Mouse (Mus musculus) myocyte (in vitro differentiated cells): Measurements from ENCODE around the gene Cd59a. TPM values are rescaled to one million over a fixed set of nuclear protein-coding genes. Genes with fewer than 3 reads are reported as not detected.
"Not testable (repeated sequence)": the region's sequence is repeated elsewhere in the genome, so short reads cannot be mapped to it uniquely, and the experiment has no call there.

Experiments used
- H3K27me3 ChIP-seq: one replicate; pipeline ENCODE4 v1.6.1; 2011; ENCODE audit not compliant: control insufficient read depth, insufficient read depth, insufficient read length
- H3K36me3 ChIP-seq: one replicate; pipeline ENCODE4 v1.6.1; 2011; ENCODE audit not compliant: control insufficient read depth, insufficient read depth
- H3K4me2 ChIP-seq: one replicate; pipeline ENCODE4 v1.6.1; 2011; ENCODE audit warnings: low read depth, control low read depth
- H3K4me3 ChIP-seq: one replicate; pipeline ENCODE4 v1.5.1; 2011; ENCODE audit warnings: mild to moderate bottlenecking, control low read depth, moderate library complexity
- H3K79me2 ChIP-seq: one replicate; pipeline ENCODE4 v1.6.1; 2011; ENCODE audit not compliant: control insufficient read depth, insufficient read depth
- H3ac ChIP-seq: one replicate; pipeline ENCODE4 v1.6.1; 2011; ENCODE audit not compliant: control insufficient read depth, insufficient read length
- CEBPB ChIP-seq: IDR thresholded peaks from 2 replicates; pipeline ENCODE4 v1.6.1; 2011; ENCODE audit warnings: mild to moderate bottlenecking, moderate library complexity; ENCODE audit not compliant: poor library complexity, insufficient read depth, severe bottlenecking
- E2F4 ChIP-seq: IDR thresholded peaks from one replicate; pipeline ENCODE4 v1.6.1; 2011; ENCODE audit warnings: mild to moderate bottlenecking, control low read depth, moderate library complexity; ENCODE audit not compliant: insufficient read depth
- MAX ChIP-seq: IDR thresholded peaks from one replicate; pipeline ENCODE4 v1.6.1; 2011; ENCODE audit warnings: low read depth, mild to moderate bottlenecking, control low read depth
- MYOD1 ChIP-seq, 3 experiments: IDR thresholded peaks; one replicate each; pipeline ENCODE4 v1.6.1; 2011; ENCODE audit warnings: control low read depth in 2 of 3, low read depth in 2 of 3, mild to moderate bottlenecking in 2 of 3, moderate library complexity in 1 of 3; ENCODE audit not compliant: insufficient read length in 2 of 3, control insufficient read depth in 1 of 3
- MYOG ChIP-seq, 3 experiments: IDR thresholded peaks; one replicate each; pipeline ENCODE4 v1.6.1; 2011; ENCODE audit warnings: control low read depth in 2 of 3, low read depth in 2 of 3, mild to moderate bottlenecking in 2 of 3; ENCODE audit not compliant: insufficient read length in 2 of 3, control insufficient read depth in 1 of 3, insufficient read depth in 1 of 3
- POLR2A ChIP-seq: IDR thresholded peaks from one replicate; pipeline ENCODE4 v1.6.1; 2011; ENCODE audit warnings: low read depth, mild to moderate bottlenecking, control low read depth, moderate library complexity; ENCODE audit not compliant: insufficient read length
- POLR2AphosphoS2 ChIP-seq: IDR thresholded peaks from one replicate; pipeline ENCODE4 v1.6.1; 2011; ENCODE audit warnings: low read depth, control low read depth; ENCODE audit not compliant: insufficient read length
- REST ChIP-seq: IDR thresholded peaks from one replicate; pipeline ENCODE4 v1.6.1; 2011; ENCODE audit warnings: mild to moderate bottlenecking, control low read depth, moderate library complexity; ENCODE audit not compliant: insufficient read depth, insufficient read length
- SRF ChIP-seq: IDR thresholded peaks from one replicate; pipeline ENCODE4 v1.6.1; 2011; ENCODE audit warnings: low read depth; ENCODE audit not compliant: control insufficient read depth, insufficient read length
- TCF12 ChIP-seq: IDR thresholded peaks from one replicate; pipeline ENCODE4 v1.6.1; 2011; ENCODE audit warnings: mild to moderate bottlenecking, control low read depth; ENCODE audit not compliant: poor library complexity, insufficient read depth, severe bottlenecking
- TCF3 ChIP-seq: IDR thresholded peaks from one replicate; pipeline ENCODE4 v1.6.1; 2011; ENCODE audit warnings: low read depth, control low read depth; ENCODE audit not compliant: insufficient read length
- USF1 ChIP-seq: IDR thresholded peaks from one replicate; pipeline ENCODE4 v1.6.1; 2011; ENCODE audit warnings: low read depth, mild to moderate bottlenecking, control low read depth, moderate library complexity
- polyA plus RNA-seq: library from polyadenylated mRNA; unstranded; fragments of >200 nt; fragmentation: generic; extraction: Trizol; gene quantifications from one replicate; pipeline ENCODE4 v1.2.1, GENCODE M21; 2012; ENCODE audit warnings: missing spikeins

Gene Cd59a
- polyA plus RNA-seq, 1 experiment, result 12.5 TPM

DNA sequence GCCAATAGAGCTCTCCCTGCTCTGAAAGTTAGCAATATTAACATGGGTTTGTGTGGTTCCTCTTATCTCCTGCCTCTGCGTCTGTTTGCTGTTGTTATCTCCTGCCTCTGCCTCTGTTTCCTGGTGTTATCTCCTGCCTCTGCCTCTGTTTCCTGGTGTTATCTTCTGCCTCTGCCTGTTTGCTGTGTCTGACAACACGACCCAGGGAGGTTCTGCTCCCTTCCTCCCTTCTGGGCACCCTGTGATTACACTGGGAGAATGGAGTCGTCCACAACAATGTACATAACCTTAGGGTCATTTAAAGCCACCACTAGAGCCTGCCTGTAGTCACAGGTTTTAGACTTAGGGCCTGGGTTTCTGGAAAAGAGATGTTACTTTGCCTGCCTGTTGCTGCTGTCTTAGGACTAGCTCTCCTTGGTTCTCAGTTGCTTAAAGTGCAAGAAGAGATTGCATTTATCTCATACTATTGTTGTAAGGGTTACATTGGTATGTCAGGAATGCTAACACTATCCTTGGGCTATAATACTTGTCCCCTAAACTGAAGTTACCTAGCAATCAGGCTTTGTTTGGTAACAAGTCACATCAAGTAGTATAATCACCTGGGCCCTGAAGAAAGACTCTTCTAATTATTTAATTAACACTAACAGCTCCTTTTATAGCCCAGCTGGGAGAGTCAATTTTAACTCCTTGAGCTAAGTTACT, 3.1 kb downstream of the Cd59a start:
- no peaks in the 10 kb centered on the region for H3K36me3 ChIP-seq
- H3ac ChIP-seq, result no peak overlapping the region
- H3K4me3 ChIP-seq, result no peak overlapping the region
- H3K79me2 ChIP-seq, result no peaks in the 10 kb centered on the region
- no peaks in the 10 kb centered on the region for H3K27me3 ChIP-seq
- TF ChIP-seq MYOD1 (IDR thresholded peaks at IDR 0.05; ENCODE audit: control insufficient read depth in 1 of 3, insufficient read length in 2 of 3, low read depth in 2 of 3), result no peak
- H3K4me2 ChIP-seq, result peak overlapping the region; percentile 31

DNA sequence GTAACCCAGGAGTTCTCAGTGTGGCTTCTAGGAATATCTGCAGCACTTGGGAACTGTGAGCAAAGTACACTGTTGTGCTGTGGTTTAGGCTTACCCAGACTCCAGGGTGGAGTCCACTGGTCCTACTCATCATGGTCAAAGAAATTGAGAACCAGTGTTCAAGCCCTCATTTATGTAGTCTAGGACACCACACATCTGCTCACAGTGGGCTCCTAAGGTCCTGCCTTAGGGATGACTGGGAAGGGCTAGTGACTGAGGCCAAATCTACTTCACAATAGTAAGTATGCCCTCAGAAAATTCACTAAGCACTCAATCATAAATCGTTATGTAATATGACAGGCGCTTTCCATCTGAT, 3.6 kb downstream of the Cd59a start:
- H3ac ChIP-seq, result no peak overlapping the region
- H3K36me3 ChIP-seq, result no peaks in the 10 kb centered on the region
- no peak overlapping the region for H3K4me2 ChIP-seq
- no peaks in the 10 kb centered on the region for H3K27me3 ChIP-seq
- H3K79me2 ChIP-seq, result no peaks in the 10 kb centered on the region
- TF ChIP-seq REST (no peak), E2F4 (no peak), MYOD1 (IDR thresholded peaks at IDR 0.05; ENCODE audit: control insufficient read depth in 1 of 3, insufficient read length in 2 of 3, low read depth in 2 of 3) (no peak), TCF12 (no peak), POLR2AphosphoS2 (no peak), MYOG (IDR thresholded peaks at IDR 0.05; ENCODE audit: control insufficient read depth in 1 of 3, insufficient read depth in 1 of 3, insufficient read length in 2 of 3, low read depth in 2 of 3) (no peak), TCF3 (no peak), MAX (no peak), USF1 (no peak), CEBPB (no peak), POLR2A (no peak), SRF (no peak)
- no peak overlapping the region for H3K4me3 ChIP-seq

DNA sequence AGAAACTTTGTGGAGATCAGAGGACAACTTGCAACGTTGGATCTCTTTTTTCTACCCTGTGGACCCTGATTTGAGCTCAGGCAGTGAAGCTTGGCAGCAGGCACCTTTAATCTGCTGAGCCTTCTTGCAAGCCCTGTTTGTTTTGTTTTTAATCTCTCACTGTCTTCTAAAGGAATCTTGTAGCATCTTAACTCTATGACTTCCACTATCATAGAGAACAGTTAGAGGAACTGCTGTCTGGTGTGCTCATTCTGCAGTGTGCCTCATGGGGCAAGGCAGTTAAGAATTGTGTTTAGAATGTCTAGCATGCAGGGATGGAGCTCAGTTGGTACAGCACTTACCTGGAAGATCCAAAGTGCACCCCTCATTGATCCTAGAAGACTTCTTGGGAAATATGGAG, 4.3 kb downstream of the Cd59a start:
- Histone ChIP-seq H3K4me3 (no peak overlapping the region), H3K4me2 (no peak overlapping the region), H3ac (no peak overlapping the region), H3K79me2 (no peaks in the 10 kb centered on the region), H3K36me3 (no peaks in the 10 kb centered on the region), H3K27me3 (no peaks in the 10 kb centered on the region)
- TF ChIP-seq MYOD1 (IDR thresholded peaks at IDR 0.05; ENCODE audit: control insufficient read depth in 1 of 3, insufficient read length in 2 of 3, low read depth in 2 of 3) (no peak), MYOG (IDR thresholded peaks at IDR 0.05; ENCODE audit: control insufficient read depth in 1 of 3, insufficient read depth in 1 of 3, insufficient read length in 2 of 3, low read depth in 2 of 3) (no peak), TCF3 (no peak), TCF12 (no peak), SRF (no peak), CEBPB (no peak), E2F4 (no peak), REST (no peak), POLR2A (no peak), MAX (no peak), POLR2AphosphoS2 (no peak), USF1 (no peak)

DNA sequence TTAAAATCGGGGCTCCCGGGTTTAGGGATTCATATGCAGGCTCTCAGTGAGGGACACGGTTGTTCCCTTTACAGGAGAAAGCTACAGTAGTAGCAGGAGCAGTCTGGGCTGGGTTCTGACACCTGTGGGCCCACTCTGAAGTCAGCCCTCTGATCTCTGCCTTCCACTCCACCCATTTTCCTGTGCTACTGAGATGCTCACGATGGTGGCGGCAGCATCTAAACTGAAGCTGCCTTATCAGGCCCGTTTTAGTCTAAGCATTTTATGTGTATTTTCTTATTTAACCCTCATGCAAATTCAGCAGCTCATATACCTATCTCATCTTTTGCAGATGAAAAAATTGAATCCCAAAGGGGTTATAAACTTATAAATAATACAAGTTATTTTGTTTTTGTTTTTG, 9.2 kb downstream of the Cd59a start:
- no peaks in the 10 kb centered on the region for H3K36me3 ChIP-seq
- H3K27me3 ChIP-seq, result no peaks in the 10 kb centered on the region
- TF ChIP-seq MYOD1 (IDR thresholded peaks at IDR 0.05; ENCODE audit: control insufficient read depth in 1 of 3, insufficient read length in 2 of 3, low read depth in 2 of 3), result no peak
- TF ChIP-seq POLR2A, result no peak
- TF ChIP-seq REST, result no peak
- TF ChIP-seq TCF12, result no peak
- H3ac ChIP-seq, result no peak overlapping the region
- no peak overlapping the region for H3K4me3 ChIP-seq
- no peaks in the 10 kb centered on the region for H3K79me2 ChIP-seq
- no peak overlapping the region for H3K4me2 ChIP-seq

DNA sequence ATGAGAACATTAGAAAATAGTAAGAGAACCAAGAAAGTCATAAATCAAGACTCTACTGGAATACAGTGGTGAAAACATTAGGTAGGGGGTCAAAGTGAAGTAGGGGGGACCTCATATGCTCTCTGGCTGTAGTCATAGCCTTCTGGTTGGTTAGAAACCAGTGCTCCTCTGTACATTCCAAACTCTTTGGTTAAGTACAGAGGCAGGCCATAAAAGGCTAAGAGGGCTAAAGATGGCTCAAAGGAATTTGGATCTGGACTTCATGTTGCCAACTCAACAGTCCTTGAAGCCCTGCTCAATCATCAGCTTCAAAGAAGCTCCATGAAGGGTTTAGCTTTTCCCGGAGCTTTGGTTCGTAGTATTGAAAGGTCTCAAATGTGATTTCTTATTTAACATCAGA, 13.4 kb downstream of the Cd59a start:
- H3K79me2 ChIP-seq, H3K27me3 ChIP-seq, H3ac ChIP-seq, H3K4me2 ChIP-seq, H3K4me3 ChIP-seq, H3K36me3 ChIP-seq: not testable (repeated sequence)

DNA sequence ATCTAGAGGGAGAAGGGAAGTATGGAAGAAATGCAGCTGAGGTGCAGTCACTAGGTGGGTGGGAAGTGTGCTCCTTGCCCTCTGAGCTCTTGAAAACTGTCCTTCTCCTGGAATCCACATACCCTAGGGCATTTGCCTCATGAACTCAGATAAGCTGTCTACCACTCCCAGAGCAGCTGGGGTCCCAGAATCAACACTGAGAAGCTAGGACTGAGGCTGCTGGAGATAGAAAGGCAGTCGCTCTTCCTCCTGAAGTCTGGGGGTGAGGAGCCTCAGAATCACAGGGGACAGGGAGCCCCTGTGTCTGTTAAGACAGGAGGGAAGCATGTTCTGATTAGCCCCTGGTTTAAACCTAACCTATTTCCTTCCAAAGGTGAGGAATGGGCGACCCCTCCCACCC, 13.9 kb downstream of the Cd59a start:
- Histone ChIP-seq H3K79me2 (no peaks in the 10 kb centered on the region), H3ac (no peak overlapping the region), H3K4me3 (no peak overlapping the region), H3K27me3 (no peaks in the 10 kb centered on the region), H3K4me2 (no peak overlapping the region), H3K36me3 (no peaks in the 10 kb centered on the region)
- TF ChIP-seq MYOG (IDR thresholded peaks at IDR 0.05; ENCODE audit: control insufficient read depth in 1 of 3, insufficient read depth in 1 of 3, insufficient read length in 2 of 3, low read depth in 2 of 3), result no peak
- TF ChIP-seq POLR2AphosphoS2, result no peak
- TF ChIP-seq REST, result no peak
- no peak for TF ChIP-seq CEBPB
- TF ChIP-seq TCF12, result no peak
- no peak for TF ChIP-seq USF1
- TF ChIP-seq TCF3, result no peak
- TF ChIP-seq SRF, result no peak
- no peak for TF ChIP-seq E2F4
- no peak for TF ChIP-seq MAX
- no peak for TF ChIP-seq POLR2A
